Mouse (Mus musculus): ENCODE measurements around the gene Adam26b.
"Not testable (repeated sequence)": the region's sequence is repeated elsewhere in the genome, so short reads cannot be mapped to it uniquely, and the experiment has no call there.

Gene Adam26b

DNA sequence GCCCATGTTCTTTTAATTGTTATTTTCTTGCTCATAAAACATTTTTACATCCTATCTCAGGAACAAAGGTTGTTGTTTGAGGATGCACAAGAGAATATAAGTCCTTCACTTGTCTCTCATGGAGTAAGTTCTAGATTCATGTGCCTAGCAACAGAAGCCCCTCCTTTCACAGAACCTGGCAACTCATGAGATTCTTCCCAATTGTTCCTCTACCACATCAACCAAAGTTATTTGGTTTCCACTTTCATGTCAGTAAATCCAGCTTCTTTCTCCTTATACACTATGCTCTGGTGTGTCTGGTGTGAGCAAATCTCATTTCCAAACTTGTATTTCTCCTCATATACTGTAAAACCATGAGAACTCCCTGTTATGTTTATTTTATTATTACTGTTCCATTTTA lies at the start of gene Adam26b:
Gene Adam26b, minus strand, starts transcription at position 101 of the 400 bp plus-strand sequence.
- DNase-seq (ENCODE audit: low read depth in 1 of 2, low spot score in 2 of 2): not testable (repeated sequence)

DNA sequence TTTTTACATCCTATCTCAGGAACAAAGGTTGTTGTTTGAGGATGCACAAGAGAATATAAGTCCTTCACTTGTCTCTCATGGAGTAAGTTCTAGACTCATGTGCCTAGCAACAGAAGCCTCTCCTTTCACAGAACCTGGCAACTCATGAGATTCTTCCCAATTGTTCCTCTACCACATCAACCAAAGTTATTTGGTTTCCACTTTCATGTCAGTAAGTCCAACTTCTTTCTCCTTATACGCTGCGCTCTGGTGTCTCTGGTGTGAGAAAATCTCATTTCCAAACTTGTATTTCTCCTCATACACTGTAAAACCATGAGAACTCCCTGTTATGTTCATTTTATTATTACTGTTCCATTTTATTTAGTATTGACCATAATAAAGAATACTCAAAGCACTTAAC lies 48.7 kb upstream of the Adam26b start, which contains the start of gene Adam26a:
Gene Adam26a, minus strand, starts transcription at position 101 of the 400 bp plus-strand sequence.
- DNase-seq (ENCODE audit: low read depth in 1 of 2, low spot score in 2 of 2): not testable (repeated sequence)
